9 mouse cellular contexts compared by ENCODE assay signal in the genomic region with DNA sequence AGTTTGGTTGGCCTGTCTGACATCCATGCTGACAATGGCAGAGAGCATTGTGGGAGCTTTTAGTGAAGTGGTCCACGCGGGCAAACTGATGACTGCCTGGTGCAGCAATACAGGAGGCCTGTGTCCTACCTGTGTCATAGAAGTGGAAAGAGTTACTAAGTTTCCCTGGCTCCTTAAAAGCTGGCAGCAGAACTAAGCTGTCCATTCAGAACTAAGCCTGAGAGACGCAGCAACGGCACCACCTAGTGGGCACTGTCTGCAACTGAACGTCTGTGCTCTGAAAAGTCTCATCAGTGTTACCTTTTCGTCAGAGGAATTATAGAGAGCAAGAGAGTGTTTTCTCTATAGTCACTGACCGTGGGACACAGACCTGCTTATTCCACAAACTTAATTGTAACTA.
DNase-seq lines count a peak whose midpoint lies in the region; ATAC-seq and TF ChIP-seq lines count a peak whose summit lies in the region.
"Had no signal": no experiment of that assay in that cellular context is flagged by ENCODE, and none has a peak within 500 bp of the region (broad histone marks: within the 10 kb centered on the region; RNA-seq: fewer than 3 reads in every experiment).

No protein-coding gene starts in this region.

- POLR2A ChIA-PET in Patski (lab: Charles Lee) = no interaction called here

- peak; percentile 96 for TF ChIP-seq CTCF in Patski (IDR thresholded peaks at IDR 0.05)
- peak; percentile 94 for TF ChIP-seq CTCF in kidney, postnatal 0 days (IDR thresholded peaks at IDR 0.05; ENCODE audit: low read depth)

- no peaks in the 10 kb centered on the region for H3K9me3 ChIP-seq in kidney, postnatal 0 days (replicated peaks; ENCODE audit: low read length)
- no peaks in the 10 kb centered on the region for H3K9me3 ChIP-seq in limb, embryonic 14.5 days (ENCODE audit: control insufficient read depth, low read length)
- no peaks in the 10 kb centered on the region for H3K9me3 ChIP-seq in neural tube, embryonic 15.5 days (replicated peaks)
- H3K9me3 ChIP-seq: stomach, embryonic 15.5 days had no signal

- H3K4me3 ChIP-seq in kidney, postnatal 0 days (replicated peaks; ENCODE audit: low read depth, low read length) = no peak overlapping the region
- H3K4me3 ChIP-seq in limb, embryonic 14.5 days (replicated peaks; ENCODE audit: low read length) = no peak overlapping the region
- H3K4me3 ChIP-seq in neural tube, embryonic 15.5 days (replicated peaks) = no peak overlapping the region
- H3K4me3 ChIP-seq: stomach, embryonic 15.5 days had no signal

- H3K36me3 ChIP-seq in kidney, postnatal 0 days (ENCODE audit: insufficient read depth, low read length) = no peaks in the 10 kb centered on the region
- H3K36me3 ChIP-seq in limb, embryonic 14.5 days (ENCODE audit: control insufficient read depth, insufficient read depth, low read length) = no peaks in the 10 kb centered on the region
- H3K36me3 ChIP-seq in neural tube, embryonic 15.5 days = no peaks in the 10 kb centered on the region
- H3K36me3 ChIP-seq: stomach, embryonic 15.5 days had no signal

- no peak overlapping the region for H3K27ac ChIP-seq in kidney, postnatal 0 days
- H3K27ac ChIP-seq in limb, embryonic 14.5 days (replicated peaks; ENCODE audit: low read depth, low read length) = no peak overlapping the region
- no peak overlapping the region for H3K27ac ChIP-seq in neural tube, embryonic 15.5 days (replicated peaks)
- H3K27ac ChIP-seq: stomach, embryonic 15.5 days had no signal

- peak; percentile 57 for DNase-seq in A20 (ENCODE audit: low read depth, low spot score)
- DNase-seq in Patski (ENCODE audit: low read depth, low spot score) = peak; percentile 7
- DNase-seq in cerebellum, adult 9-11 months = peak; percentile 69
- DNase-seq in frontal cortex, postnatal 14 days (ENCODE audit: low spot score in 2 of 2) = peak; percentile 30 to 80
- DNase-seq in kidney, postnatal 0 days (ENCODE audit: low spot score) = peak; percentile 86
- DNase-seq in limb, embryonic 14.5 days (ENCODE audit: low spot score) = peak; percentile 84
- DNase-seq in urinary bladder, postnatal 25 days (ENCODE audit: low spot score) = peak; percentile 63

- CTCF ChIA-PET in Patski (lab: Charles Lee) = interaction anchor here (0.8 to 2.7 kb wide), 16 partner anchors 10 to 909 kb away, joined by 3 to 11 read pairs (median 4); no protein-coding TSS in a partner anchor

- no peak for TF ChIP-seq POLR2A in limb, embryonic 14.5 days (IDR thresholded peaks at IDR 0.05; ENCODE audit: borderline replicate concordance, extremely low read depth, insufficient read depth, insufficient read length)

- H3K4me1 ChIP-seq in kidney, postnatal 0 days (replicated peaks; ENCODE audit: insufficient read depth, low read length) = no peaks in the 10 kb centered on the region
- H3K4me1 ChIP-seq in limb, embryonic 14.5 days (ENCODE audit: control insufficient read depth, insufficient read depth, low read length) = no peaks in the 10 kb centered on the region
- H3K4me1 ChIP-seq in neural tube, embryonic 15.5 days = no peaks in the 10 kb centered on the region
- H3K4me1 ChIP-seq: stomach, embryonic 15.5 days had no signal

- H3K4me2 ChIP-seq in kidney, postnatal 0 days (ENCODE audit: low read length) = no peak overlapping the region
- H3K4me2 ChIP-seq in limb, embryonic 14.5 days (replicated peaks; ENCODE audit: low read depth, low read length, severe bottlenecking) = no peak overlapping the region
- H3K4me2 ChIP-seq in neural tube, embryonic 15.5 days = no peak overlapping the region
- H3K4me2 ChIP-seq: stomach, embryonic 15.5 days had no signal

- no peak overlapping the region for H3K9ac ChIP-seq in kidney, postnatal 0 days (ENCODE audit: low read depth, low read length)
- no peak overlapping the region for H3K9ac ChIP-seq in limb, embryonic 14.5 days (ENCODE audit: low read depth, low read length, severe bottlenecking)
- no peak overlapping the region for H3K9ac ChIP-seq in neural tube, embryonic 15.5 days (replicated peaks)
- H3K9ac ChIP-seq: stomach, embryonic 15.5 days had no signal

- in situ Hi-C loops in Patski (cut with MboI; ENCODE audit: low pct_unique_long_range_greater_than_20kb) = loop anchor here (5.0 to 25.0 kb wide), 3 partner anchors 285 to 1330 kb away; partner anchors contain the start of gene Mtus2

- no peaks in the 10 kb centered on the region for H3K27me3 ChIP-seq in Patski
- H3K27me3 ChIP-seq in kidney, postnatal 0 days (ENCODE audit: insufficient read depth, low read length) = no peaks in the 10 kb centered on the region
- H3K27me3 ChIP-seq in limb, embryonic 14.5 days (ENCODE audit: control insufficient read depth, insufficient read depth, low read length) = no peaks in the 10 kb centered on the region
- H3K27me3 ChIP-seq in neural tube, embryonic 15.5 days (replicated peaks) = no peaks in the 10 kb centered on the region

- no peak for ATAC-seq in Patski
- ATAC-seq in kidney, postnatal 0 days (replicated peaks; ENCODE audit: low FRiP score, low read depth) = no peak
- peak; percentile 37; the same call in 1 of the 2 replicates for ATAC-seq in limb, embryonic 14.5 days (ENCODE audit: low FRiP score, low read depth)
- peak; percentile 57; the same call in 1 of the 2 replicates for ATAC-seq in neural tube, embryonic 15.5 days (ENCODE audit: low FRiP score)

- 9% methylated on average over 7 of the region's 7 CpGs for WGBS in kidney, postnatal 0 days
- 7% methylated on average over 7 of the region's 7 CpGs for WGBS in limb, embryonic 14.5 days
- 11% methylated on average over 7 of the region's 7 CpGs for WGBS in neural tube, embryonic 15.5 days

Comparison
In these comparisons a context has a peak if more than half of its experiments do, and no peak if none do; other contexts are left out.
1. DNase-seq: peak in every context shown above with its lines; median percentile 86 in kidney, postnatal 0 days; 84 in limb, embryonic 14.5 days; 69 in cerebellum, adult 9-11 months; 63 in urinary bladder, postnatal 25 days; 57 in A20; 55 in frontal cortex, postnatal 14 days; 7 in Patski.
2. ATAC-seq: peak in limb, embryonic 14.5 days (single experiment) and neural tube, embryonic 15.5 days (single experiment); none in Patski (single experiment) and kidney, postnatal 0 days (single experiment).